Mouse (Mus musculus): ENCODE data around the gene Armc9. TPM values are rescaled to one million over a fixed set of nuclear protein-coding genes. Genes with fewer than 3 reads are reported as not detected.

Armc9 gene
- polyA plus RNA-seq, 1 experiment from 2014 or later: 30.4 TPM

- Histone ChIP-seq H3K9me3 (no peaks in the 10 kb centered on the region), H3K9ac (no peak overlapping the region), H3K4me3 (no peak overlapping the region), H3K27ac (no peak overlapping the region), H3K4me1 (no peaks in the 10 kb centered on the region), H3K36me3 (peaks cover 60% of the 10 kb centered on the region), H3K4me2 (replicated peaks) (no peak overlapping the region), H3K27me3 (no peaks in the 10 kb centered on the region)
- peak; percentile 72 for ATAC-seq (ENCODE audit: low FRiP score, low read depth)
- 49% methylated on average over 7 of the region's 7 CpGs for WGBS
Observed at GRCm38 (mm10) chr1:86178462-86179253, 24.1 kb downstream of the Armc9 start.

GRCm38 (mm10) chr1:86182004-86182709, 27.6 kb downstream of the Armc9 start:
- no peak overlapping the region for H3K4me3 ChIP-seq
- no peak for ATAC-seq (ENCODE audit: low FRiP score, low read depth)
- no peak overlapping the region for H3K4me2 ChIP-seq (replicated peaks)
- 69% methylated on average over 5 of the region's 5 CpGs for WGBS
- H3K27me3 ChIP-seq: no peaks in the 10 kb centered on the region
- H3K9me3 ChIP-seq: no peaks in the 10 kb centered on the region
- no peak overlapping the region for H3K9ac ChIP-seq
- no peak overlapping the region for H3K27ac ChIP-seq
- H3K36me3 ChIP-seq: peaks cover 37% of the 10 kb centered on the region
- no peaks in the 10 kb centered on the region for H3K4me1 ChIP-seq

- no peaks in the 10 kb centered on the region for H3K4me1 ChIP-seq
- no peaks in the 10 kb centered on the region for H3K9me3 ChIP-seq
- H3K4me2 ChIP-seq (replicated peaks): no peak overlapping the region
- no peak overlapping the region for H3K9ac ChIP-seq
- H3K27ac ChIP-seq: no peak overlapping the region
- WGBS: 86% methylated on average over 4 of the region's 4 CpGs
- no peak overlapping the region for H3K4me3 ChIP-seq
- ATAC-seq (ENCODE audit: low FRiP score, low read depth): no peak
- H3K27me3 ChIP-seq: no peaks in the 10 kb centered on the region
- peaks cover 24% of the 10 kb centered on the region for H3K36me3 ChIP-seq
Observed at GRCm38 (mm10) chr1:86183577-86184263, 29.1 kb downstream of the Armc9 start.

GRCm38 (mm10) chr1:86186762-86187161, 32.2 kb downstream of the Armc9 start:
- Histone ChIP-seq H3K9ac (no peak overlapping the region), H3K36me3 (peaks cover 37% of the 10 kb centered on the region), H3K27ac (no peak overlapping the region), H3K9me3 (no peaks in the 10 kb centered on the region), H3K4me2 (replicated peaks) (no peak overlapping the region), H3K27me3 (no peaks in the 10 kb centered on the region), H3K4me1 (no peaks in the 10 kb centered on the region), H3K4me3 (no peak overlapping the region)
- WGBS: 79% methylated on average over 7 of the region's 7 CpGs
- no peak for ATAC-seq (ENCODE audit: low FRiP score, low read depth)

GRCm38 (mm10) chr1:86187856-86188255, 33.3 kb downstream of the Armc9 start:
- no peaks in the 10 kb centered on the region for H3K9me3 ChIP-seq
- peaks cover 41% of the 10 kb centered on the region for H3K36me3 ChIP-seq
- no peak overlapping the region for H3K4me2 ChIP-seq (replicated peaks)
- no peaks in the 10 kb centered on the region for H3K4me1 ChIP-seq
- no peaks in the 10 kb centered on the region for H3K27me3 ChIP-seq
- no peak overlapping the region for H3K4me3 ChIP-seq
- WGBS: 80% methylated on average over 2 of the region's 2 CpGs
- no peak for ATAC-seq (ENCODE audit: low FRiP score, low read depth)
- H3K9ac ChIP-seq: no peak overlapping the region
- H3K27ac ChIP-seq: no peak overlapping the region

GRCm38 (mm10) chr1:86188271-86188670, 33.7 kb downstream of the Armc9 start:
- Histone ChIP-seq H3K36me3 (peaks cover 43% of the 10 kb centered on the region), H3K4me3 (no peak overlapping the region), H3K27me3 (no peaks in the 10 kb centered on the region), H3K27ac (no peak overlapping the region), H3K4me1 (no peaks in the 10 kb centered on the region), H3K9me3 (no peaks in the 10 kb centered on the region), H3K4me2 (replicated peaks) (no peak overlapping the region), H3K9ac (no peak overlapping the region)
- WGBS: 84% methylated on average over 2 of the region's 2 CpGs
- ATAC-seq (ENCODE audit: low FRiP score, low read depth): no peak

- no peaks in the 10 kb centered on the region for H3K4me1 ChIP-seq
- H3K9ac ChIP-seq: no peak overlapping the region
- 78% methylated on average over 6 of the region's 6 CpGs for WGBS
- ATAC-seq (ENCODE audit: low FRiP score, low read depth): no peak
- H3K27me3 ChIP-seq: no peaks in the 10 kb centered on the region
- no peak overlapping the region for H3K4me2 ChIP-seq (replicated peaks)
- H3K9me3 ChIP-seq: no peaks in the 10 kb centered on the region
- H3K36me3 ChIP-seq: peaks cover 46% of the 10 kb centered on the region
- no peak overlapping the region for H3K4me3 ChIP-seq
- no peak overlapping the region for H3K27ac ChIP-seq
Observed at GRCm38 (mm10) chr1:86189034-86189702, 34.6 kb downstream of the Armc9 start.

- H3K4me2 ChIP-seq (replicated peaks): no peak overlapping the region
- H3K36me3 ChIP-seq: peaks cover 57% of the 10 kb centered on the region
- WGBS: 87% methylated on average over 6 of the region's 6 CpGs
Observed at GRCm38 (mm10) chr1:86190843-86191242, 36.3 kb downstream of the Armc9 start.

GRCm38 (mm10) chr1:86194044-86194443, 39.5 kb downstream of the Armc9 start:
- Histone ChIP-seq H3K36me3 (peaks cover 68% of the 10 kb centered on the region), H3K27me3 (no peaks in the 10 kb centered on the region), H3K4me2 (replicated peaks) (no peak overlapping the region), H3K27ac (no peak overlapping the region), H3K4me3 (no peak overlapping the region), H3K4me1 (no peaks in the 10 kb centered on the region), H3K9ac (no peak overlapping the region), H3K9me3 (no peaks in the 10 kb centered on the region)
- WGBS: 75% methylated on average over 7 of the region's 7 CpGs
- no peak for ATAC-seq (ENCODE audit: low FRiP score, low read depth)

More at GRCm38 (mm10) chr1:86190843-86191242, 36.3 kb downstream of the Armc9 start:
- H3K4me3 ChIP-seq: no peak overlapping the region
- no peaks in the 10 kb centered on the region for H3K4me1 ChIP-seq
- H3K9ac ChIP-seq: no peak overlapping the region
- H3K27ac ChIP-seq: no peak overlapping the region
- ATAC-seq (ENCODE audit: low FRiP score, low read depth): no peak
- H3K27me3 ChIP-seq: no peaks in the 10 kb centered on the region
- no peaks in the 10 kb centered on the region for H3K9me3 ChIP-seq

GRCm38 (mm10) chr1:86198276-86198675, 43.7 kb downstream of the Armc9 start:
- no peaks in the 10 kb centered on the region for H3K9me3 ChIP-seq
- WGBS: 91% methylated on average over 6 of the region's 6 CpGs
- H3K4me1 ChIP-seq: no peaks in the 10 kb centered on the region
- no peak overlapping the region for H3K9ac ChIP-seq
- no peak for ATAC-seq (ENCODE audit: low FRiP score, low read depth)
- no peaks in the 10 kb centered on the region for H3K27me3 ChIP-seq
- H3K36me3 ChIP-seq: peaks cover 81% of the 10 kb centered on the region
- no peak overlapping the region for H3K4me2 ChIP-seq (replicated peaks)
- H3K4me3 ChIP-seq: no peak overlapping the region
- no peak overlapping the region for H3K27ac ChIP-seq

GRCm38 (mm10) chr1:86199026-86199425, 44.4 kb downstream of the Armc9 start:
- 75% methylated on average over 5 of the region's 5 CpGs for WGBS
- no peaks in the 10 kb centered on the region for H3K4me1 ChIP-seq
- peaks cover 85% of the 10 kb centered on the region for H3K36me3 ChIP-seq
- no peaks in the 10 kb centered on the region for H3K27me3 ChIP-seq
- no peaks in the 10 kb centered on the region for H3K9me3 ChIP-seq
- no peak for ATAC-seq (ENCODE audit: low FRiP score, low read depth)
- no peak overlapping the region for H3K4me2 ChIP-seq (replicated peaks)
- no peak overlapping the region for H3K4me3 ChIP-seq
- H3K9ac ChIP-seq: no peak overlapping the region
- H3K27ac ChIP-seq: no peak overlapping the region

- no peaks in the 10 kb centered on the region for H3K9me3 ChIP-seq
- H3K27me3 ChIP-seq: no peaks in the 10 kb centered on the region
- H3K9ac ChIP-seq: no peak overlapping the region
- H3K4me2 ChIP-seq (replicated peaks): no peak overlapping the region
- no peak overlapping the region for H3K27ac ChIP-seq
- peaks cover 83% of the 10 kb centered on the region for H3K36me3 ChIP-seq
- no peaks in the 10 kb centered on the region for H3K4me1 ChIP-seq
- no peak overlapping the region for H3K4me3 ChIP-seq
- no peak for ATAC-seq (ENCODE audit: low FRiP score, low read depth)
Observed at GRCm38 (mm10) chr1:86201312-86201711, 46.7 kb downstream of the Armc9 start.
